8 mouse cellular contexts compared by ENCODE assay signal in genomic region chr2:27473061-27473765, GRCm38 (mm10). TPM values are rescaled to one million over a fixed set of nuclear protein-coding genes. Genes with fewer than 3 reads are reported as not detected.
DNase-seq lines count a peak whose midpoint lies in the region; ATAC-seq lines count a peak whose summit lies in the region.

No protein-coding gene starts in this region.

- H3K9ac ChIP-seq in lung, embryonic 15.5 days = peak overlapping the region; percentile 97
- H3K9ac ChIP-seq in forebrain, embryonic 12.5 days = peak overlapping the region; percentile 98
- H3K9ac ChIP-seq in limb, embryonic 15.5 days = no peak overlapping the region

- H3K27me3 ChIP-seq in lung, embryonic 15.5 days = no peaks in the 10 kb centered on the region
- H3K27me3 ChIP-seq in forebrain, embryonic 12.5 days = no peaks in the 10 kb centered on the region
- no peaks in the 10 kb centered on the region for H3K27me3 ChIP-seq in limb, embryonic 15.5 days

- H3K27ac ChIP-seq in lung, embryonic 15.5 days = no peak overlapping the region
- H3K27ac ChIP-seq in forebrain, embryonic 12.5 days = no peak overlapping the region
- no peak overlapping the region for H3K27ac ChIP-seq in limb, embryonic 15.5 days

- H3K4me3 ChIP-seq in lung, embryonic 15.5 days = peak overlapping the region; percentile 91
- H3K4me3 ChIP-seq in forebrain, embryonic 12.5 days (replicated peaks) = peak overlapping the region; percentile 96
- peak overlapping the region; percentile 99 for H3K4me3 ChIP-seq in limb, embryonic 15.5 days

- peaks cover 41% of the 10 kb centered on the region for H3K4me1 ChIP-seq in lung, embryonic 15.5 days
- H3K4me1 ChIP-seq in forebrain, embryonic 12.5 days = peaks cover 70% of the 10 kb centered on the region
- peaks cover 62% of the 10 kb centered on the region for H3K4me1 ChIP-seq in limb, embryonic 15.5 days

- WGBS in lung, embryonic 15.5 days = 54% methylated on average over 7 of the region's 7 CpGs
- WGBS in forebrain, embryonic 12.5 days = 80% methylated on average over 7 of the region's 7 CpGs
- WGBS in limb, embryonic 15.5 days = 53% methylated on average over 7 of the region's 7 CpGs

- no peaks in the 10 kb centered on the region for H3K9me3 ChIP-seq in lung, embryonic 15.5 days
- no peaks in the 10 kb centered on the region for H3K9me3 ChIP-seq in forebrain, embryonic 12.5 days
- H3K9me3 ChIP-seq in limb, embryonic 15.5 days = no peaks in the 10 kb centered on the region

- DNase-seq in lung, postnatal 25 days (ENCODE audit: low spot score) = no peak
- DNase-seq in thymus, postnatal 0 days (ENCODE audit: low spot score) = peak; percentile 72
- DNase-seq in urinary bladder, postnatal 36 days (ENCODE audit: low spot score in 2 of 2) = no peak
- DNase-seq in lung, postnatal 4 days = no peak
- DNase-seq in gastrocnemius, postnatal 4 days (ENCODE audit: low spot score in 2 of 2) = no peak

- H3K36me3 ChIP-seq in lung, embryonic 15.5 days = peaks cover 1% of the 10 kb centered on the region; the same call in 1 of the 2 replicates
- H3K36me3 ChIP-seq in forebrain, embryonic 12.5 days (replicated peaks) = peaks cover 11% of the 10 kb centered on the region
- peaks cover 13% of the 10 kb centered on the region for H3K36me3 ChIP-seq in limb, embryonic 15.5 days

- peak overlapping the region; percentile 72 for H3K4me2 ChIP-seq in lung, embryonic 15.5 days
- peak overlapping the region; percentile 93 for H3K4me2 ChIP-seq in forebrain, embryonic 12.5 days
- peak overlapping the region; percentile 73 for H3K4me2 ChIP-seq in limb, embryonic 15.5 days

- ATAC-seq in lung, embryonic 15.5 days (ENCODE audit: borderline replicate concordance, extremely low read depth, low FRiP score, low TSS enrichment) = no peak
- ATAC-seq in forebrain, embryonic 12.5 days (ENCODE audit: low FRiP score) = no peak
- ATAC-seq in limb, embryonic 15.5 days (ENCODE audit: insufficient number of reproducible peaks, low FRiP score, low TSS enrichment, low read depth) = no peak

RNA-seq across cellular contexts. Expression of gene Brd3os, which starts 31.1 kb away (rescaled TPM):
- 6.2 and 7.1 TPM in 2 replicates for polyA plus RNA-seq in lung, embryonic 15.5 days (2015; fragmentation: Nextera tagmentation; extraction: Ambion mirVana)
- polyA plus RNA-seq in forebrain, embryonic 12.5 days (2016; fragmentation: Nextera tagmentation; extraction: Ambion mirVana) = 16.4 and 18.4 TPM in 2 replicates
- 11.8 and 12.6 TPM in 2 replicates for polyA plus RNA-seq in limb, embryonic 15.5 days (2015; fragmentation: Nextera tagmentation; extraction: Ambion mirVana)
- polyA plus RNA-seq in thymus, postnatal 0 days (2015; fragmentation: Nextera tagmentation; extraction: Ambion mirVana) = 2.0 and 2.1 TPM in 2 replicates
- total RNA-seq in gastrocnemius, postnatal 4 days (2021) = 1 to 10 TPM; 1.6 to 2.9 TPM

RNA-seq across cellular contexts. Expression of gene Brd3, which starts 34.2 kb away (rescaled TPM):
- 89.1 and 90.0 TPM in 2 replicates for polyA plus RNA-seq in lung, embryonic 15.5 days (2015; fragmentation: Nextera tagmentation; extraction: Ambion mirVana)
- polyA plus RNA-seq in forebrain, embryonic 12.5 days (2016; fragmentation: Nextera tagmentation; extraction: Ambion mirVana) = 140 and 155 TPM in 2 replicates
- 112 and 116 TPM in 2 replicates for polyA plus RNA-seq in limb, embryonic 15.5 days (2015; fragmentation: Nextera tagmentation; extraction: Ambion mirVana)
- 68.8 and 74.8 TPM in 2 replicates for polyA plus RNA-seq in thymus, postnatal 0 days (2015; fragmentation: Nextera tagmentation; extraction: Ambion mirVana)
- 100 to 1,000 TPM; 103 to 109 TPM for total RNA-seq in gastrocnemius, postnatal 4 days (2021)

RNA-seq across cellular contexts. Expression of gene Wdr5, which starts 41.7 kb away (rescaled TPM):
- polyA plus RNA-seq in lung, embryonic 15.5 days (2015; fragmentation: Nextera tagmentation; extraction: Ambion mirVana) = 60.4 and 61.2 TPM in 2 replicates
- polyA plus RNA-seq in forebrain, embryonic 12.5 days (2016; fragmentation: Nextera tagmentation; extraction: Ambion mirVana) = 65.3 and 68.3 TPM in 2 replicates
- 51.2 and 51.7 TPM in 2 replicates for polyA plus RNA-seq in limb, embryonic 15.5 days (2015; fragmentation: Nextera tagmentation; extraction: Ambion mirVana)
- polyA plus RNA-seq in thymus, postnatal 0 days (2015; fragmentation: Nextera tagmentation; extraction: Ambion mirVana) = 41.7 and 42.7 TPM in 2 replicates
- 10 to 100 TPM; 36.4 to 39.2 TPM for total RNA-seq in gastrocnemius, postnatal 4 days (2021)

RNA-seq across cellular contexts. Expression of gene Vav2, which starts 46.4 kb away (rescaled TPM):
- 9.0 and 9.7 TPM in 2 replicates for polyA plus RNA-seq in lung, embryonic 15.5 days (2015; fragmentation: Nextera tagmentation; extraction: Ambion mirVana)
- polyA plus RNA-seq in forebrain, embryonic 12.5 days (2016; fragmentation: Nextera tagmentation; extraction: Ambion mirVana) = 15.0 and 17.2 TPM in 2 replicates
- polyA plus RNA-seq in limb, embryonic 15.5 days (2015; fragmentation: Nextera tagmentation; extraction: Ambion mirVana) = 4.6 and 5.0 TPM in 2 replicates
- 6.4 and 7.9 TPM in 2 replicates for polyA plus RNA-seq in thymus, postnatal 0 days (2015; fragmentation: Nextera tagmentation; extraction: Ambion mirVana)
- total RNA-seq in gastrocnemius, postnatal 4 days (2021) = 10 to 100 TPM; 11.2 to 11.6 TPM
